Mouse (Mus musculus): ENCODE data around the gene Fosb.

Fosb gene

GRCm38 (mm10) chr7:19331910-19332309 lies 22.1 kb upstream of the Fosb start:
- DNase-seq (ENCODE audit: low read depth): no peak

DNA sequence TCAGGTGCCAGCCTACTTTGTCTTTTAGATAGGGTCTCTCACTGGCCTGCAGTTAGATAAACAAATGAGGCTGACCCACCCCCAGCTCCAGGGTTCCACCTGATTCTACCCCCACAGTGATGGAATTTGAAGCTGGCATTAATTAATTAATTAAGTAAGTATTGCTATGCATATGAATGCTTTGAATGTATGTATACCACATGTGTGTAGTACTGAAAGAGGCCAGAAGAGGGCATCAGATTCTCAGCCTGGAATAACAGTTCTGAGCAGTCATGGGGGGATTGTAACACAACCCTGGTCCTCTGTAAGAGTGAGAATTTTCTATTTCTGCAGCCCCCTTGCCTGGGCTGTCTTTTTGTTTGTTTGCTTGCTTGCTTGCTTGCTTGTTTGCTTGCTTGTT lies 18.6 kb upstream of the Fosb start:
- DNase-seq (ENCODE audit: low read depth): peak; percentile 78

DNA sequence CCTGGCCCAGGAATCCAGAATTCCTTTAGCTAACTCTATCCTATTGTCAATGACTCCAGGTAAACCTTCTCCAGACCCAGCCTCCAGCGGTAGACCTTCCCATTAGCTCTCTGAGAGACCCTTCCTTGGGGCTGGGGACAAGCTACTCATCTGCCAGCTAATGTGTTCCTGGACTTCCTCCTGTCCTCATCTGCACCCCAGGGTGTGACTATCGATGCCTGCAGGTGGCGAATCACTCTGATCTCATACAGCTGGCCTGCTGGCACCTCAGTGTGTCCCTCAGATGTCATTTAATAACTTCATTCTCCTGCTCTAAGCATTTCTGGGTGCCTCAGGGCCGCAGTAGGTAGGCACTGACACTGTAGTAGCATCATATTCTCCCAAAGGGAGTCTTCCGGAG lies 17.9 kb upstream of the Fosb start:
- peak; percentile 44 for DNase-seq (ENCODE audit: low read depth)

- peak; percentile 78 for DNase-seq (ENCODE audit: low read depth)
These were observed 17.3 kb upstream of the Fosb start for GRCm38 (mm10) chr7:19327128-19327527.

DNA sequence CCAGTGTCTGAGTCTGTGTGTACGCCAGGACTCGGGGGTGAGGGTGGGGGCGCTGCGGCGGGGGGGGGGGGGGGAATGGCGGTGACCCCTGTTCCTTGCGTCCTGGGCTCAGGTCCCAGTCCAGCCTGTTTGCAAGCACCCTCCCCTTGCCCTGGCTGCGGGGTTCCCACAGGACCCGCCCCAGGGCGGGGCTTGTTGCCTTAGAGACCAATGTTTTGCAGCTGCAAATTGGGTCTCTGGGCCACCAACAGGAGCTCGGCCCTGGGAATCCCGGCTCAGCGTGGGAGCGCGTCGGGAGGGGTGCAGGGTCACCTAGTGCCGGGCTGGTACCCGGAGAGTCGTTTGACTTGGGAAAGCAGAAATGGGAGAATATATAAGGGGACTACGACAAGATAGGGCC lies 16.5 kb upstream of the Fosb start:
- peak; percentile 91 for DNase-seq (ENCODE audit: low read depth)

GRCm38 (mm10) chr7:19325262-19326199 lies 15.7 kb upstream of the Fosb start:
- DNase-seq (ENCODE audit: low read depth): peak; percentile 91

DNA sequence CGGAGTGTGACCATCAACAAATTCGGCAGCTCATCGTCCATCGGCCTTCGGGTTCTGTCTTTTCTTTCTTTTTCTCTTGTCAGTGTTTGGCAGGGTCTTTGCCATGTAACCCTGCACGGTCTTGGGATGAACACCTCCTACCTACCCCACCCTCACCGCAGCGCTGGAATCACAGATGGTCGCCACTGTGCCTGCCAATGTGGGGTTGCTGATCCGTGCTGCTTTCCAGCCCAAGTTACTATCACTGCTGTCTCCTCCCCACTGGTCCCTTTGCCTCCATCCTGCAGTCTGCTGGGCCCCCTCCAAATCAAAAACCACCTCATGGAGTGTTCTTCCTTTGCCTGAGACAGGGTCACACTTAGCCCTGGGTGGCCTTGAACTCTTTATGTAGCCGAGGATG lies 14.4 kb upstream of the Fosb start:
- no peak for DNase-seq (ENCODE audit: low read depth)

DNA sequence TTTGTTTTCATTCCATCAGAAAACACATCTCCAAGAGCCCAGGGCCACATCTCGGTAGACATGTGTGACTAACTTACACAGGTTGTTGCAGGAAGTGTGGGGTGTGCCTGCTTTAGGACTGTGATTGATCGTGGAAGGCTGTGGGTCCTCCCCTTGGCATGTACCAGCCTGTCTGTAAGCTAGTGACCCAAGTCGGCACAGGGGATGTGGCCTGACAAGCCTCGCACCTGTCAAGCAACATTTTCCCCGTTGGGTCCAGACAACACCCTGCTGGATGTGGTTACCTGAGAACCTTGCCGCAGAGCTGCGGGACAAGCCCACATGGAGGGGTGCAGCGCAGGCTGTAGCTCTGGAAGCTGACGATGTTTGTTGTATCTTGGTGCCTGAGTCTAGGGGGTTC lies 12.6 kb upstream of the Fosb start:
- peak; percentile 70 for DNase-seq (ENCODE audit: low read depth)

DNA sequence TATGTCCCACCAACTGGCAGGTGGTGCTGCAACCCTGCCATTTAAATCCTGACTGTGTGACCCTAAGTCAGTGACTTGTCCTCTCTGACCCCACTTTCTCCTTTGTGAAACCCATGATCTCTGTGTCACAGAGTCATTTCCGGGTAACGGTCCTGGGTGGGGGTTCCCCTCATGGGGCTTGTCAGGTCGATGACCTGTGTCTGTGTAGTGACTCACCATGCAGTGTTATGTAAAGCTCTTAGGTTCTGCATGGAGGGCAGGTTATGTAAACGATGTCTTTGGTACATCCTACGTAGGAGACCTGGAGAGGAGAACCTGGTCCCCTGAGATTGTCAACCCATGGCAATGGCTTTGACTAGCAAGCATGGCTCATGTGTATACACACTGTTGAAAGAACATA lies 11.6 kb upstream of the Fosb start:
- DNase-seq (ENCODE audit: low read depth): peak; percentile 93

GRCm38 (mm10) chr7:19320637-19321036 lies 10.8 kb upstream of the Fosb start:
- DNase-seq (ENCODE audit: low read depth): no peak

GRCm38 (mm10) chr7:19319906-19320305 lies 10.1 kb upstream of the Fosb start:
- peak; percentile 98 for DNase-seq (ENCODE audit: low read depth)

- peak; percentile 92 for DNase-seq (ENCODE audit: low read depth)
These were observed 9.6 kb upstream of the Fosb start for GRCm38 (mm10) chr7:19319458-19319857.

DNA sequence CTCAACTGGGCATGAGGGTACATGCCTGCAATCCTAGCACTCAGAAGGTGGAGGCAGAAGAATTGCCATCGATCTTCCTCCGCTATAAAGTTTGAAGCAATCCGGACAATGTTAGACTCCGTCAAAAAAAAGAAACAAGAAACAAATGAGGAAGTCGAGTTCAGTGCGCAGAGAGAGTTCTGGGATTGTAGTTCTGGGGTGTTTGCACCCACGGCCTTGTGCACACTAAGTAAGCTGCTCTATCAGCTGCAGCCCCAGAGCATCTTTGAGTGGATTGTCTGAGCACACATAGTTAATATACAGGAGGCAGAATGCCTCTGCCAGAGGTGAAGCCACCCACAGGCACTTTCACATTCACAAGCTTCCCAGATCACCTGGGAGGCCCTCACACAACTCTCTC lies 8.8 kb upstream of the Fosb start:
- DNase-seq (ENCODE audit: low read depth): no peak

- no peak for DNase-seq (ENCODE audit: low read depth)
These were observed 8.3 kb upstream of the Fosb start for GRCm38 (mm10) chr7:19318201-19318600.

DNA sequence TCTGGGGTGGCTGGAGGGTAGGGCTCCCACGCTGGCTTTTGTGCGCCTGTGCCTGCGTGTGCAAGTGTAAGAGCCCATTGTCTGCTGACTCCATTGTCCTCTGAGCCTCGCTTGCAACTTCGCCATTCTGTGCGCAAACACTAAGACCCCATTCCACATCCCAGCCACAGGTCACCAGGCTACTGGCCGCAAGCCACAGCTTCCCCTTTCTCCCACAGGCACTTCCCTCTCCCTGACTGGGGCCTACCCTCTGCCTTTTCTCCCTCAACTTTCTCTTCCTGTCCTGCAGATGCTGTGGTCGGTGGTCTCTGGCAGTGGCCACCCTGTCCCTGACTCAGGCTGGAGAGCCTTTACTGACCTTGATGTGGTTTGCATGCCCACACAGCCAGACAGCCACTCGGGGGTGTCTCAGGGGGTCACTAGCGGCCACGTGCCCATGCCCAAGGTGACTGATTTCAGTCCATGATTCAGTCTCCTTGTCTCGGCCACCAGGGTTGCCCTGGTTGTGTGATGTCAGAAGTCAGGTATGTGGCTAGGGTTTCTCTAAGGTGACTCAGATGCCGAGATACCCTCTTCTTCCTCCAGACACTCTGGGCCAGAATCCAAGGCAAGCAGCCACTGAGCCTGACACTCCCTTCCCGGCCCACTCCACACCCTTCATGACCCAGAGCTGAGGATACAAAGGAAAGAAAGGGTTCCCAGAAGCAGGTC lies 6.8 kb upstream of the Fosb start:
- peak; percentile 49 for DNase-seq (ENCODE audit: low read depth)

DNA sequence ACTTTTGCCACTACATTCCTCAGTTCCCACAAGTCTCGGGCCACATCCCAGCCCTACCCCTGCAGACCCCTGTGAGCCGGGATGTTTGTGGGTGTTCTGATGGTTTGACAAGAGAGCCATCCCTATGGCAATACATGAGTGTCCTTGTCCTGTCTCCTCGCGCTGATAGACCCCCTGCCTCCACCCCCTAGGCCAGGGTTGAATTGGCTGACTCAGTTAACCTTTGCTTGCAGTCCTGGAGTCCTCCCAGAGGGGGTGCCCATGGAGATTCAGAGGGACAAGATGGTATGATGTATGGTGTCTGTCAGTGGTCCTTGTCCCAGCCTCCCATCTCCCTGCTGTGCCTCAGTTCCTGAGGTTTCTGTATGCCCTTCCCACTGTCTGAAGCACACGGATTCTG lies 4.2 kb upstream of the Fosb start:
- no peak for DNase-seq (ENCODE audit: low read depth)

DNA sequence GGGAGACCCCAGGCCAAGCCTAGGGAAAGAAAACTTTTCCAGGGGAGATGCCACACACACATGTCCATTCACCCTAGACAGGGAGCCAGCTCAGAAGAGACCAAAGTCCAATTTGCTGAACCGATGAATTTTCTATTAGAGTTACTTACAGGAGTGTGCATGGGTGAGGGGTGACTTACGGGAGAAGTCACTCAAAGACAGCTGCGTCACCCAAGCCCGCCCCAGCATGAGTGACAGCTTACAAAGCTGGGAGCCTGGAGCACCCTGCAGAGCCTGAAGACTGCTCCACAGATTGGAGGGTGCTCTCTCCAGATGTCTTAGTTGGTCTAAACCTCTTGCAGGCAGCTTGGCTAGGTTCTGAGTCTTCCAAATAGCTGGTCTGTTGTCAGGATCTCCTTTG lies 2.1 kb upstream of the Fosb start:
- peak; percentile 41 for DNase-seq (ENCODE audit: low read depth)

DNA sequence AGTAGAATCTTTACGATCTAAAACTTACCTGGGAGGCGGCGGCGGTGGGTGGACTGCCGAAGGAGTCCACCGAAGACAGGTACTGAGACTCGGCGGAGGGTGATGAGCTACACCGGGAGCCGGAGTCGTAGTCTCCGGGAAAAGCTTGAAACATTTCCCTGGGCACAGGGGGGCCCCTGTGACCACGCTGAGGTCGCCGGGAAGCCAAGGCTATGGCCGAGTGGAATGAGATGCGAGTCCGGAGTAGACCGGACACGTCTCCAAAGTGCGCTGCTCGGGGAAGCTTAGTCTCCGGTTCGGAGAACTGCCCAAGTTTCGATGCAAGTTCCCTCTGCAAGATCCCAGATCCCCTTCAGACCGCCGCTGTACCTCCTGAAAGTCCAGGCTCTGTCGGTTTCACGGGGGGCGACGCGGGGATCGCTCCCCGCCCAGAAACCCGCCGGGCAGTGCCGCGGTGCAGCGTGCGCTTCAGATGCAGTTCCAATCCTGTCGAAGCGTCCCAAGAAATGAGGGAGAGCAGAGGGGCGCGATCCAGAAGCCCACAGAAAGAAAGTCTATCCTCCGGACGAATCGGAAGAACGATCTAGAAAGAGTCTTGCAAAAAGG lies 470 bp downstream of the Fosb start:
- DNase-seq (ENCODE audit: low read depth): no peak

DNA sequence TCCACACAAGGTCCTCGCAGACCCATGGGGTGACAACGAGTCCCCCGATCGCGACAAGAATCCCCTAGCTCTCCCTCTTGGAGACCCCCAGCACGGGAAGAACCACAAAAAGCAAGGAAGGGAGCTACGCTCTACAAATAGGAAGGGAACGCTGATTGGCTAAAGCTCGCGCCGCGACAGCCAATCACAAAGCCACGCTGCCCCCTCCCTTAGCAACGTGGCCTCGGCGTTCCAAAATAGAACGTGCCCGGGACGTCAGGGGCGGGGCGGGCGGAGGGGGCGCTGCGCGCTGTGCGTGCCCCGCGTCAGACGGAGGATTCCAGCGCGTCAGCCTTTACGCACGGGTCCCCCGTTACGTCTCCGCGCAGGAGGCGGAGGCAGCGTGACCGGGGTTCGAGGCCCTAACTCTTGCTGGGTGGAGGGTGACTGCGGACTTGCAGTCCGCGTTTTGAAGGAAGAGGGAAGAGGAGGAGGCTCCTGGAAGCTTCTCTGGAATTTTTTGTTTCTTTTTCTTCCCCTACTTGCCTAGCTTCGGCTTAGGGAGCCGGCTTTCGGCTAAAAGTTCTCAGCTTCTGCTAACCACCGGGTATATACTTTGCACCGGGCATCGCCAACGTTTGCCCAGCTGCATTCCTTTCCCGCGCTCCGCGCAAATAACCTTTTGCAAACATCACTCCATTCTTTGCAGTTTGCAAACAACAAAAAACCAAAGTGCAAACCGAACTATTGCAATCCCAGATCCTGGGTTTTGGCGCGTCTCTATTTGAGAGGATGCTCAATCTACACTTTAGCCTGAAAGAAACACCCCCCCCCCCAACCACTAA lies 1.2 kb downstream of the Fosb start:
- DNase-seq (ENCODE audit: low read depth): peak; percentile 95

GRCm38 (mm10) chr7:19307739-19308453 lies 2.0 kb downstream of the Fosb start:
- DNase-seq (ENCODE audit: low read depth): no peak
